Mouse (Mus musculus) liver, embryonic 14.5 days (tissue): ENCODE results near the gene Hmgb2. TPM values are rescaled to one million over a fixed set of nuclear protein-coding genes. Genes with fewer than 3 reads are reported as not detected.

Experiments
- ATAC-seq: fragments of 200-750 bp; cut with Nextera tagmentation; 2 replicates; pipeline ENCODE4 v1.8.0; 2017; ENCODE audit warnings: moderate number of reproducible peaks, mild to moderate bottlenecking, moderate library complexity; ENCODE audit not compliant: insufficient read depth
- DNase-seq, 3 experiments: peaks; one replicate each; pipeline ENCODE4 v3.0.0-alpha.2; 2012 to 2013; ENCODE audit warnings: low read depth in 3 of 3, low spot score in 3 of 3
- H3K27ac ChIP-seq: fragments of 300-500 bp; sonication (generic); 2 replicates; pipeline ENCODE4 v1.5.1; 2014; ENCODE audit warnings: moderate library complexity, mild to moderate bottlenecking, control low read depth, inconsistent platforms
- H3K27me3 ChIP-seq: fragments of 300-500 bp; sonication (generic); 2 replicates; pipeline ENCODE4 v1.6.1; 2014; ENCODE audit warnings: mild to moderate bottlenecking, low read length, moderate library complexity; ENCODE audit not compliant: control insufficient read depth, insufficient read depth
- H3K36me3 ChIP-seq: fragments of 300-500 bp; sonication (generic); replicated peaks from 2 replicates; pipeline ENCODE4 v1.6.1; 2014; ENCODE audit warnings: low read depth; ENCODE audit not compliant: control insufficient read depth, insufficient read depth
- H3K4me1 ChIP-seq, 2 experiments: fragments of 200-500 bp in 1 of 2; fragments of 300-500 bp in 1 of 2; sonication (generic) in 1 of 2; replicated peaks; 2 replicates each; pipeline ENCODE4 v1.6.1; 2012 to 2014; ENCODE audit warnings: antibody characterized with exemption in 1 of 2, inconsistent platforms in 1 of 2, low read length in 1 of 2; ENCODE audit not compliant: control insufficient read depth in 2 of 2, insufficient read depth in 2 of 2
- H3K4me2 ChIP-seq: fragments of 300-500 bp; sonication (generic); 2 replicates; pipeline ENCODE4 v1.6.1; 2014; ENCODE audit warnings: low read depth, mild to moderate bottlenecking, control low read depth, moderate library complexity
- H3K4me3 ChIP-seq, 2 experiments: fragments of 200-500 bp in 1 of 2; fragments of 300-500 bp in 1 of 2; sonication (generic) in 1 of 2; 2 replicates each; pipeline ENCODE4 v1.5.1; 2012 to 2014; ENCODE audit warnings: low read depth in 2 of 2, low read length in 2 of 2, mild to moderate bottlenecking in 2 of 2, control low read depth in 1 of 2, inconsistent platforms in 1 of 2, moderate library complexity in 1 of 2; ENCODE audit not compliant: insufficient read depth in 1 of 2
- H3K9ac ChIP-seq: fragments of 300-500 bp; sonication (generic); replicated peaks from 2 replicates; pipeline ENCODE4 v1.6.1; 2014; ENCODE audit warnings: mild to moderate bottlenecking, control low read depth, moderate library complexity
- H3K9me3 ChIP-seq: fragments of 300-500 bp; sonication (generic); 2 replicates; pipeline ENCODE4 v1.6.1; 2016; ENCODE audit warnings: low read length, mixed read lengths; ENCODE audit not compliant: control insufficient read depth
- CTCF ChIP-seq: IDR thresholded peaks from 2 replicates; pipeline ENCODE4 v1.5.1; 2016; ENCODE audit warnings: antibody characterized with exemption, low read depth, control low read depth
- EP300 ChIP-seq: IDR thresholded peaks from 2 replicates; pipeline ENCODE4 v1.6.1; 2016; ENCODE audit warnings: antibody characterized with exemption, low read depth
- WGBS: fragments of 180-500 bp; shearing (Covaris S2); extraction: QIAGEN DNeasy Blood & Tissue Kit; methylation state at CpG from one replicate; pipeline ENCODE4 v1.1.7; 2014; ENCODE audit not compliant: insufficient replicate concordance; 5-methylcytosine and 5-hydroxymethylcytosine counted together
- polyA plus RNA-seq, 2 experiments: library from polyadenylated mRNA; depleted of rRNA in 1 of 2; stranded (reverse) in 1 of 2; unstranded in 1 of 2; fragments of >200 nt; fragmentation: Nextera tagmentation in 1 of 2; extraction: Ambion mirVana in 1 of 2; gene quantifications; 2 replicates each; pipeline versions ENCODE4 v1.2.1 to v1.2.3; 2012 to 2014

Gene Hmgb2
- polyA plus RNA-seq, 2 experiments = 191 to 300 TPM

DNA sequence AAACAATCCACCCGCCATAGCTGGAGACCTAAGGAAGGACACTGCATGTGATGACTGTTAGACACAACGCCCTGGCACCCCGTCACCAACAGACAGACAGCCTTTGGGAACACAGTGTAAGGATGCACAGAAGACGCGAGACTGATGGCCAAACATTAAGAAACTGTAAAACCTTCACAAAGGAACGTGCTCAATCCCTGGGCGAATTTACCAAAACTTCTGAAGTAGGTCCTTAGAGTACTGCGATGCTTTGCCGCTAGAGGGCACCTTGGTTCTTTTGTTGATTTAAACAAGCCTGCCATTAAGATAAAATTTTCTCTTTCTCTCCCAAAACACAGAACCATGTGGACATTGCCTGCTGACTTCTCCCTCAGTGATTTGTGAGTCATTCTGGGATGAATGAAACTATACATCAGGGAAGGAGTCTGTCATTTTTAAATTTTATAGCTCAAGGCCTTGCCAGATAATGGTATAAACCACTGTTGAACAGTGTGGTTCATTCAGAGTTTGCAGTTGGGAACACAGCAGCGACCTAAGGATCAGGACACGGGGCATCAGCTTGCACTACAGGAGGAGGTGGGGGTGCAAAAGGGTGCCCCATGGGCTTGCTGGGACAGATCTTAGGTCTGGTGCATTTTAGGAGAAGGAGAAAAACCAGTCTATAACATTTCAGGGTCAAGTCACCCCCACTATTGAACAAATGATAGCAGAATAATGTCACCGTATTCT, 28.6 kb downstream of the Hmgb2 start:
- ATAC-seq (no peak), DNase-seq (peak in 1 of 3 experiments; percentile 31)
- Histone ChIP-seq H3K9ac (no peak overlapping the region), H3K36me3 (no peaks in the 10 kb centered on the region), H3K9me3 (no peaks in the 10 kb centered on the region), H3K4me1 (no peaks in the 10 kb centered on the region), H3K27ac (no peak overlapping the region), H3K4me2 (no peak overlapping the region), H3K4me3 (no peak overlapping the region), H3K27me3 (no peaks in the 10 kb centered on the region)
- TF ChIP-seq CTCF = peak; percentile 65
- no peak for TF ChIP-seq EP300
- WGBS = 41% methylated on average over 12 of the region's 12 CpGs

DNA sequence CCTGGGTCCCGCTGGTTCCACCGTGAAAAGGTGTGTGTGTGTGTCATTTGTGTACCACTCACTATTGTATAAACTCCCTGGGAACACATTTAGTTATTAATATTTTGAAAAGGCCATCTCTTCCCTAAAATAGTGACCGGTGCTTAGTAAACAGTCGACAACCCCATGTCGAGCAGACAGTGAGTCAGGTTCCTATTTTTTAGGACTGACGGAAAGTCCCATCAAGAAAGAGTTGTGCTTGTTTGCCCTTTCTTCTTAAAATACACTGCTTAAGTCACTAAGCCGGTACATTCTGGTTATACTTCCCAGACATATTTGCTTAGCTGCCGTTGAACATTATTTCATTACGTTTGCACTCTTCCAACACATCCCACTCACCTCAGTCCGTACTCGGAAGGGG, 29.2 kb downstream of the Hmgb2 start:
- no peaks in the 10 kb centered on the region for H3K4me1 ChIP-seq
- WGBS = 81% methylated on average over 11 of the region's 11 CpGs
- no peak overlapping the region for H3K27ac ChIP-seq
- ATAC-seq (no peak), DNase-seq (no peak)
- H3K9me3 ChIP-seq = no peaks in the 10 kb centered on the region
- H3K36me3 ChIP-seq = no peaks in the 10 kb centered on the region
- TF ChIP-seq CTCF = no peak
- no peak for TF ChIP-seq EP300
- no peak overlapping the region for H3K4me3 ChIP-seq
- H3K9ac ChIP-seq = no peak overlapping the region
- no peaks in the 10 kb centered on the region for H3K27me3 ChIP-seq
- no peak overlapping the region for H3K4me2 ChIP-seq

DNA sequence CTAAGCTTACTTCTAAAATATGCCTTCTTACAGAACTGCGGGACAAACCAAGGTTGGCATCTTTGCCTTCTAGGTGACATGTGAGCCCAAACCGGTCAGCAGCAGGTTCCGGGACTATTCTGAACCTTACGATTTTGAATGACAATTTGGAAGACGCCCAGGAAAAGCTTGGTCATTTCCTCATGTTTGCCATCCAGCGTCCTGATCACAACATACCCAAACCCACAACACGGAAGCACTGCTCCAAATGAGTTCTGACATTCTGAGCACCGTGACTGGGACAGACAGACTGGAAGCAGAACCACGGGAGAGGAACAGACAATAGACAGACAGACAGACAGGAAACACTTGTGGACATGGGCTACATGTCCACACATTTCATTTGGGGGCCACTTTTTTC, 29.7 kb downstream of the Hmgb2 start:
- ATAC-seq = no peak

DNA sequence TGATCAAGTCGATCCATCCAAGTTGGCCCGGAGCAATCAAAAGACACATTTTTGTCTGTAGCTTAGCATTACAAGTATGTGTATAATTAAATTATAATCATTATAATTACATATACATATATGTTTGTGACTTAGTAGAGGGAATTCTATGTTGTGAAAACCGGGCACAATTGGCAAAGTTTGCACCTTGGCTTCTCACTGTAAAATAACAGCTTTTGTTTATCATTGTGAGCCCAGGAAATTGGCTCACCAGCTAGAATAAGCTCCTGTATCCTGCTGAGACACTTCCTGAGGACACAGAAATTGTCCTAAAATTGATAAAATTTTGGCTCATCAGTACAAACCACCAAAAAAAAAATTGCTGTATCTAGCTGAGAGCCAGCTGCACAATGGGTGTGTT, 34.7 kb downstream of the Hmgb2 start:
- H3K36me3 ChIP-seq = no peaks in the 10 kb centered on the region
- TF ChIP-seq CTCF (no peak), EP300 (no peak)
- DNase-seq (no peak), ATAC-seq (no peak)
- H3K27ac ChIP-seq = no peak overlapping the region
- no peaks in the 10 kb centered on the region for H3K27me3 ChIP-seq
- H3K4me3 ChIP-seq = no peak overlapping the region
- H3K4me1 ChIP-seq = no peaks in the 10 kb centered on the region
- H3K9ac ChIP-seq = no peak overlapping the region
- H3K4me2 ChIP-seq = no peak overlapping the region
- WGBS = 69% methylated on average over 3 of the region's 3 CpGs
- no peaks in the 10 kb centered on the region for H3K9me3 ChIP-seq

More for the DNA sequence above, 29.7 kb downstream of the Hmgb2 start:
- H3K4me1 ChIP-seq = no peaks in the 10 kb centered on the region
- H3K36me3 ChIP-seq = no peaks in the 10 kb centered on the region
- no peak overlapping the region for H3K4me3 ChIP-seq
- no peaks in the 10 kb centered on the region for H3K27me3 ChIP-seq
- 61% methylated on average over 9 of the region's 9 CpGs for WGBS
- H3K9me3 ChIP-seq = no peaks in the 10 kb centered on the region
- DNase-seq = no peak
- no peak overlapping the region for H3K4me2 ChIP-seq
- H3K9ac ChIP-seq = no peak overlapping the region
- H3K27ac ChIP-seq = no peak overlapping the region
- TF ChIP-seq CTCF (no peak), EP300 (no peak)

DNA sequence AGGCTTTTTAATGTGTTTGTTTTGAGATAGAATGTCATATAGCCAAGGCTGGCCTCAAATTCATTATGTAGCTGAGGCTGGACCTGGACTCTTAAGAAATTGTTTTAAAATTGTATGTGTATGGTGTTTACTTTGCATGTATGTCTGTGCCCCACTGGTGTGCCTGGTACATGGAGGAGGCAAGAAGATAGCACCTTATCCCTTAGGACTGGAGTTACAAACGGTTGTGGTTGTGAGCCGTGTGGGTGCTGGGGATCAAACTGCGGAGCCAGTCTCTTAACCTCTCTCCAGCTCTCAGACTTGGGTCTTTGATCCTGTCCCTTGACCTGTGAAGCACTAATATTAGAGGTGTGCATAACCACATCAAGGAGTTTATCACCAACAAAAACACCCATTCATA, 35.1 kb downstream of the Hmgb2 start:
- H3K36me3 ChIP-seq = no peaks in the 10 kb centered on the region
- no peaks in the 10 kb centered on the region for H3K27me3 ChIP-seq
- no peak for TF ChIP-seq EP300
- TF ChIP-seq CTCF = no peak
- H3K9ac ChIP-seq = no peak overlapping the region
- 84% methylated on average over 3 of the region's 3 CpGs for WGBS
- no peak for ATAC-seq
- H3K27ac ChIP-seq = no peak overlapping the region
- H3K4me2 ChIP-seq = no peak overlapping the region
- no peaks in the 10 kb centered on the region for H3K4me1 ChIP-seq
- no peaks in the 10 kb centered on the region for H3K9me3 ChIP-seq
- no peak overlapping the region for H3K4me3 ChIP-seq
- DNase-seq = no peak
